Mouse (Mus musculus) bone marrow macrophage, adult 2 months (primary cell): ENCODE data around the gene Cd5.

Experiments used
- CTCF ChIP-seq: IDR thresholded peaks from 2 replicates; pipeline ENCODE4 v1.5.1; 2012; ENCODE audit warnings: low read depth, mild to moderate bottlenecking, low read length, moderate library complexity
- POLR2A ChIP-seq: IDR thresholded peaks from 2 replicates; pipeline ENCODE4 v1.6.1; 2012; ENCODE audit warnings: mild to moderate bottlenecking, low read depth, low read length, borderline replicate concordance

DNA sequence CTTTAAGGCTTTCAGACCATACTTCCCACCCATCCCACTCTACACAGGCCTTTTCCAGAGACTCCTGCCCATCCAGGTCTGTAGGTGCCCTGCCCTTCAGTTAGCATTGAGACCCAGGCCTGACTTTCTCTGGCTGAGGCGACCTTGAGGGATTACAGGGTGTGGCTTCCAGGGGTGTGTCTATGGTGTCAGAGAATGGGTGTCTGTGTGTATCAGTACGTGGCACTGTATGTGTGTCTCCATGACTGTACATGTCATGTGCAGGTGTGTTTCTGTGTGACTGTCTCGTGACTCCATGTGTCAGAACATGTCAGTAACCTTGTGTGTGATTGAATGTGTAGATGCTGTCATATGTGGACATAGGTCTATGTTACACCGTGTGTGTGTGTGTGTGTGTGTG, 67.5 kb downstream of the Cd5 start:
- TF ChIP-seq CTCF (no peak), POLR2A (no peak)
